Mouse (Mus musculus) liver, postnatal 0 days (tissue): ENCODE measurements at regions not wholly inside any gene's neighbourhood (a gene's known extent, or its start where the extent isn't known, plus 50 kb on each side); places are given as distances from the start of the nearest gene placed in this dataset.

Source experiments
- ATAC-seq: fragments of 200-750 bp; cut with Nextera tagmentation; 2 replicates; pipeline ENCODE4 v1.8.0; 2017; ENCODE audit warnings: mild to moderate bottlenecking, moderate library complexity
- DNase-seq: peaks from one replicate; pipeline ENCODE4 v3.0.0-alpha.2; 2016
- H3K27ac ChIP-seq: fragments of 300-500 bp; sonication (generic); 2 replicates; pipeline ENCODE4 v1.5.1; 2014; ENCODE audit warnings: antibody characterized with exemption, moderate library complexity, mild to moderate bottlenecking, low read depth
- H3K27me3 ChIP-seq: fragments of 300-500 bp; sonication (generic); 2 replicates; pipeline ENCODE4 v1.6.1; 2014; ENCODE audit warnings: low read length, control low read depth, mixed read lengths; ENCODE audit not compliant: insufficient read depth
- H3K36me3 ChIP-seq: fragments of 300-500 bp; sonication (generic); replicated peaks from 2 replicates; pipeline ENCODE4 v1.6.1; 2014; ENCODE audit warnings: mild to moderate bottlenecking, control low read depth, low read length, moderate library complexity, mixed read lengths; ENCODE audit not compliant: insufficient read depth
- H3K4me1 ChIP-seq: fragments of 300-500 bp; sonication (generic); 2 replicates; pipeline ENCODE4 v1.6.1; 2014; ENCODE audit warnings: antibody characterized with exemption, mild to moderate bottlenecking, control low read depth; ENCODE audit not compliant: insufficient read depth
- H3K4me2 ChIP-seq: fragments of 300-500 bp; sonication (generic); 2 replicates; pipeline ENCODE4 v1.6.1; 2014; ENCODE audit warnings: low read depth, mild to moderate bottlenecking, low read length, moderate library complexity, mixed read lengths
- H3K4me3 ChIP-seq: fragments of 300-500 bp; sonication (generic); 2 replicates; pipeline ENCODE4 v1.5.1; 2014; ENCODE audit warnings: low read depth, low read length
- H3K9ac ChIP-seq: fragments of 300-500 bp; sonication (generic); replicated peaks from 2 replicates; pipeline ENCODE4 v1.6.1; 2014; ENCODE audit warnings: mild to moderate bottlenecking, moderate library complexity
- H3K9me3 ChIP-seq: fragments of 300-500 bp; sonication (generic); 2 replicates; pipeline ENCODE4 v1.6.1; 2016; ENCODE audit warnings: mild to moderate bottlenecking, control low read depth, low read length, mixed read lengths
- CTCF ChIP-seq: sonication (generic); IDR thresholded peaks from 2 replicates; pipeline ENCODE4 v1.5.1; 2016; ENCODE audit warnings: antibody characterized with exemption, low read depth
- EP300 ChIP-seq: IDR thresholded peaks from 2 replicates; pipeline ENCODE4 v1.6.1; 2016; ENCODE audit warnings: antibody characterized with exemption, low read depth, mild to moderate bottlenecking
- WGBS: fragments of 180-500 bp; shearing (Covaris S2); extraction: QIAGEN DNeasy Blood & Tissue Kit; methylation state at CpG from one replicate; pipeline ENCODE4 v1.1.7; 2014; ENCODE audit not compliant: insufficient replicate concordance; 5-methylcytosine and 5-hydroxymethylcytosine counted together

- no peak for DNase-seq
- H3K27me3 ChIP-seq = no peaks in the 10 kb centered on the region
- no peak overlapping the region for H3K4me3 ChIP-seq
- WGBS = 29% methylated on average over 11 of the region's 11 CpGs
- H3K4me2 ChIP-seq = peak overlapping the region; percentile 24; the same call in 1 of the 2 replicates
- no peak overlapping the region for H3K9ac ChIP-seq
- no peaks in the 10 kb centered on the region for H3K36me3 ChIP-seq
- ATAC-seq = no peak
- peaks cover 3% of the 10 kb centered on the region for H3K4me1 ChIP-seq
- no peak overlapping the region for H3K27ac ChIP-seq
- TF ChIP-seq EP300 (no peak), CTCF (no peak)
- H3K9me3 ChIP-seq = no peaks in the 10 kb centered on the region
Observed at GRCm38 (mm10) chr1:168598191-168598667, 166.2 kb upstream of the Pbx1 start.

- DNase-seq = no peak
- Histone ChIP-seq H3K9ac (no peak overlapping the region), H3K36me3 (no peaks in the 10 kb centered on the region), H3K4me3 (no peak overlapping the region), H3K9me3 (no peaks in the 10 kb centered on the region), H3K4me1 (peaks cover 3% of the 10 kb centered on the region), H3K4me2 (no peak overlapping the region), H3K27me3 (no peaks in the 10 kb centered on the region), H3K27ac (no peak overlapping the region)
- 49% methylated on average over 5 of the region's 5 CpGs for WGBS
- TF ChIP-seq EP300 = no peak
- no peak for TF ChIP-seq CTCF
- no peak for ATAC-seq
Observed at GRCm38 (mm10) chr1:168597495-168597894, 165.4 kb upstream of the Pbx1 start.

GRCm38 (mm10) chr1:168584137-168584536, 152.1 kb upstream of the Pbx1 start:
- Histone ChIP-seq H3K27me3 (no peaks in the 10 kb centered on the region), H3K27ac (no peak overlapping the region), H3K4me3 (no peak overlapping the region), H3K9ac (no peak overlapping the region), H3K4me1 (no peaks in the 10 kb centered on the region), H3K4me2 (no peak overlapping the region), H3K36me3 (no peaks in the 10 kb centered on the region), H3K9me3 (no peaks in the 10 kb centered on the region)
- ATAC-seq = no peak
- DNase-seq = no peak
- TF ChIP-seq EP300 = no peak
- TF ChIP-seq CTCF = no peak
- WGBS = 63% methylated on average over 3 of the region's 3 CpGs

- WGBS = 62% methylated on average over 5 of the region's 5 CpGs
- ATAC-seq = no peak
- Histone ChIP-seq H3K4me3 (no peak overlapping the region), H3K36me3 (no peaks in the 10 kb centered on the region), H3K4me2 (no peak overlapping the region), H3K27ac (no peak overlapping the region), H3K9ac (no peak overlapping the region), H3K4me1 (no peaks in the 10 kb centered on the region), H3K27me3 (no peaks in the 10 kb centered on the region), H3K9me3 (no peaks in the 10 kb centered on the region)
- DNase-seq = no peak
- TF ChIP-seq CTCF (no peak), EP300 (no peak)
Observed at GRCm38 (mm10) chr1:168582434-168582833, 150.4 kb upstream of the Pbx1 start.

GRCm38 (mm10) chr1:168569930-168570515, 138.0 kb upstream of the Pbx1 start:
- no peaks in the 10 kb centered on the region for H3K4me1 ChIP-seq
- H3K27me3 ChIP-seq = no peaks in the 10 kb centered on the region
- no peaks in the 10 kb centered on the region for H3K9me3 ChIP-seq
- H3K9ac ChIP-seq = no peak overlapping the region
- ATAC-seq = no peak
- no peak for DNase-seq
- WGBS = 74% methylated on average over 5 of the region's 5 CpGs
- H3K4me3 ChIP-seq = no peak overlapping the region
- no peak overlapping the region for H3K4me2 ChIP-seq
- TF ChIP-seq EP300 (no peak), CTCF (no peak)
- no peaks in the 10 kb centered on the region for H3K36me3 ChIP-seq
- H3K27ac ChIP-seq = no peak overlapping the region

- 62% methylated on average over 3 of the region's 3 CpGs for WGBS
- Histone ChIP-seq H3K4me1 (no peaks in the 10 kb centered on the region), H3K4me3 (no peak overlapping the region), H3K4me2 (no peak overlapping the region), H3K9me3 (no peaks in the 10 kb centered on the region), H3K27me3 (no peaks in the 10 kb centered on the region), H3K9ac (no peak overlapping the region), H3K36me3 (no peaks in the 10 kb centered on the region), H3K27ac (no peak overlapping the region)
- TF ChIP-seq CTCF (no peak), EP300 (no peak)
- no peak for DNase-seq
- no peak for ATAC-seq
Observed at GRCm38 (mm10) chr1:168552394-168552793, 120.3 kb upstream of the Pbx1 start.
